Comparison of ENCODE assay signal across 23 mouse cellular contexts in the genomic region with DNA sequence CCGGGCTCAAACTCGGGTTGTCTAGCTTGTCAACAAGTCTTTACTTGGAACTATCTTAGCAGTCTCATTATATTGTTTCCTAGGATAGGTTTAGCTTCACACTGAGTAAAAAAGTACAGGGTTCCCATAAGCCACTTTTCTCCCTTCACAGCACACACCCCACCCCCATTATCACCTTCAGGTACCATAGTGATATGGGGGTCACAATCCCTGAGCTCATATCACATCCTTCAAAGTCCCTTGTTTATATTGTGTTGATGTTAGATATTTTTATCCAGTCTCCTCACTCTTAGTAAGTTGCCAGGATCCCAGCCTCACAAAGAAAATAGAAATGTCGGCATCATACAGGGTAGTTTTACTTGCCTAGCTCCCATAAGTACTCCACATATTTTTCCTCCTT.
"Had no signal": no experiment of that assay in that cellular context is flagged by ENCODE, and none has a peak within 500 bp of the region (broad histone marks: within the 10 kb centered on the region; RNA-seq: fewer than 3 reads in every experiment).

No protein-coding gene starts in this region.

- H3K9me3 ChIP-seq: heart, embryonic 15.5 days; hindbrain, embryonic 10.5 days; hindbrain, embryonic 12.5 days; intestine, embryonic 15.5 days; limb, embryonic 10.5 days; limb, embryonic 12.5 days had no signal

- H3K27me3 ChIP-seq: heart, embryonic 13.5 days; heart, embryonic 15.5 days; hindbrain, embryonic 12.5 days; intestine, embryonic 15.5 days; limb, embryonic 12.5 days had no signal

- DNase-seq: gastrocnemius, postnatal 14 days; gastrocnemius, postnatal 36 days; heart, adult 11 months; heart, adult 2 months; heart, postnatal 4 days; kidney, adult 18-20 months; kidney, adult 8-10 months; kidney, postnatal 10 days; kidney, postnatal 25 days; kidney, postnatal 4 days had no signal

- H3K4me3 ChIP-seq: heart, adult 2 months; heart, embryonic 13.5 days; heart, embryonic 15.5 days; hindbrain, embryonic 10.5 days; hindbrain, embryonic 12.5 days; intestine, embryonic 15.5 days; left cerebral cortex, adult 2 months; limb, embryonic 10.5 days; limb, embryonic 12.5 days had no signal

- H3K9ac ChIP-seq: heart, embryonic 13.5 days; heart, embryonic 15.5 days; hindbrain, embryonic 12.5 days; hindbrain, embryonic 14.5 days; intestine, embryonic 15.5 days; limb, embryonic 12.5 days had no signal

- H3K27ac ChIP-seq: heart, adult 2 months; heart, embryonic 13.5 days; heart, embryonic 15.5 days; hindbrain, embryonic 10.5 days; hindbrain, embryonic 12.5 days; hindbrain, embryonic 14.5 days; intestine, embryonic 15.5 days; left cerebral cortex, adult 2 months; limb, embryonic 10.5 days; limb, embryonic 12.5 days had no signal

- ATAC-seq: hindbrain, embryonic 16.5 days; inflammation-experienced regulatory T-cells, adult 6 months; intestine, embryonic 15.5 days; intestine, postnatal 0 days had no signal

- H3K36me3 ChIP-seq: heart, embryonic 13.5 days; heart, embryonic 15.5 days; hindbrain, embryonic 10.5 days; hindbrain, embryonic 12.5 days; intestine, embryonic 15.5 days; limb, embryonic 10.5 days; limb, embryonic 12.5 days had no signal

- H3K4me1 ChIP-seq: hindbrain, embryonic 10.5 days; hindbrain, embryonic 12.5 days; intestine, embryonic 15.5 days; limb, embryonic 12.5 days had no signal

- H3K4me2 ChIP-seq: heart, embryonic 11.5 days; heart, embryonic 13.5 days; heart, embryonic 15.5 days; hindbrain, embryonic 12.5 days; hindbrain, embryonic 14.5 days; intestine, embryonic 15.5 days; limb, embryonic 12.5 days had no signal
